ENCODE assay signal across 8 mouse cellular contexts in genomic region chr13:93499973-93500633, GRCm38 (mm10). TPM values are rescaled to one million over a fixed set of nuclear protein-coding genes. Genes with fewer than 3 reads are reported as not detected.
DNase-seq lines count a peak whose midpoint lies in the region; ATAC-seq and TF ChIP-seq lines count a peak whose summit lies in the region.

No protein-coding gene starts in this region.

- peak overlapping the region; percentile 67 for H3K4me2 ChIP-seq in embryonic facial prominence, embryonic 15.5 days (replicated peaks)
- peak overlapping the region; percentile 79 for H3K4me2 ChIP-seq in limb, embryonic 12.5 days

- peak overlapping the region; percentile 99 for H3K4me3 ChIP-seq in megakaryocyte, embryonic 14.5 days (replicated peaks)
- peak overlapping the region; percentile 87 for H3K4me3 ChIP-seq in embryonic facial prominence, embryonic 15.5 days (replicated peaks)
- peak overlapping the region; percentile 99 for H3K4me3 ChIP-seq in limb, embryonic 12.5 days (replicated peaks)
- H3K4me3 ChIP-seq in small intestine, adult 2 months (ENCODE audit: low read depth, low read length), result peak overlapping the region; percentile 84

- H3K27me3 ChIP-seq in megakaryocyte, embryonic 14.5 days (replicated peaks), result no peaks in the 10 kb centered on the region
- no peaks in the 10 kb centered on the region for H3K27me3 ChIP-seq in embryonic facial prominence, embryonic 15.5 days
- no peaks in the 10 kb centered on the region for H3K27me3 ChIP-seq in limb, embryonic 12.5 days
- no peaks in the 10 kb centered on the region for H3K27me3 ChIP-seq in small intestine, adult 2 months (ENCODE audit: control insufficient read depth, insufficient read depth, low read length)

- H3K9me3 ChIP-seq in megakaryocyte, embryonic 14.5 days, result peaks cover 5% of the 10 kb centered on the region; the same call in 1 of the 2 replicates
- H3K9me3 ChIP-seq in embryonic facial prominence, embryonic 15.5 days (replicated peaks), result no peaks in the 10 kb centered on the region
- H3K9me3 ChIP-seq in limb, embryonic 12.5 days, result no peaks in the 10 kb centered on the region

- peaks cover 4% of the 10 kb centered on the region for H3K36me3 ChIP-seq in megakaryocyte, embryonic 14.5 days (replicated peaks; ENCODE audit: low read length)
- no peaks in the 10 kb centered on the region for H3K36me3 ChIP-seq in embryonic facial prominence, embryonic 15.5 days
- H3K36me3 ChIP-seq in limb, embryonic 12.5 days, result peaks cover 2% of the 10 kb centered on the region; the same call in 1 of the 2 replicates
- no peaks in the 10 kb centered on the region for H3K36me3 ChIP-seq in small intestine, adult 2 months (ENCODE audit: control insufficient read depth, insufficient read depth, low read length)

- H3K27ac ChIP-seq in embryonic facial prominence, embryonic 15.5 days (replicated peaks), result peak overlapping the region; percentile 92
- H3K27ac ChIP-seq in limb, embryonic 12.5 days, result peak overlapping the region; percentile 95
- peak overlapping the region; percentile 79 for H3K27ac ChIP-seq in small intestine, adult 2 months (ENCODE audit: insufficient read depth, low read depth, low read length)

- no peak for DNase-seq in layer of hippocampus, postnatal 14 days (ENCODE audit: low spot score in 2 of 2)
- DNase-seq in adrenal gland, adult 2 months, result no peak

- no peak for TF ChIP-seq POLR2A in small intestine, adult 2 months (IDR thresholded peaks at IDR 0.05; ENCODE audit: low read depth, low read length)

- peaks cover 25% of the 10 kb centered on the region for H3K4me1 ChIP-seq in megakaryocyte, embryonic 14.5 days
- peaks cover 7% of the 10 kb centered on the region for H3K4me1 ChIP-seq in embryonic facial prominence, embryonic 15.5 days
- H3K4me1 ChIP-seq in limb, embryonic 12.5 days (replicated peaks), result peaks cover 15% of the 10 kb centered on the region
- 0 out of 2 replicates have a peak, but pooled peaks cover 2% of the 10 kb centered on the region for H3K4me1 ChIP-seq in small intestine, adult 2 months (ENCODE audit: control insufficient read depth, insufficient read depth, insufficient read length, low read length)

- ATAC-seq in megakaryocyte, adult 5-6 weeks (ENCODE audit: poor library complexity, severe bottlenecking), result no peak
- ATAC-seq in embryonic facial prominence, embryonic 15.5 days (ENCODE audit: insufficient number of reproducible peaks, low FRiP score, low TSS enrichment, low read depth), result no peak; the same call in 1 of the 2 replicates
- peak; percentile 44; the same call in 1 of the 2 replicates for ATAC-seq in limb, embryonic 12.5 days (ENCODE audit: insufficient number of reproducible peaks, insufficient read depth, low FRiP score, low TSS enrichment, low read depth)
- ATAC-seq in frontal cortex, adult (ENCODE audit: low TSS enrichment), result no peak; the same call in 1 of the 2 replicates

- peak overlapping the region; percentile 48 for H3K9ac ChIP-seq in embryonic facial prominence, embryonic 15.5 days
- H3K9ac ChIP-seq in limb, embryonic 12.5 days (replicated peaks), result peak overlapping the region; percentile 58

- 10% methylated on average over 12 of the region's 12 CpGs for WGBS in embryonic facial prominence, embryonic 15.5 days
- 10% methylated on average over 12 of the region's 12 CpGs for WGBS in limb, embryonic 12.5 days
- 7% methylated on average over 12 of the region's 12 CpGs for WGBS in small intestine, adult 2 months

- TF ChIP-seq CTCF in small intestine, adult 2 months (IDR thresholded peaks at IDR 0.05; ENCODE audit: extremely low read depth, insufficient read length, insufficient replicate concordance, low read depth, low read length), result no peak

RNA-seq across cellular contexts. Expression of gene Jmy, which starts 0.5 kb away (rescaled TPM):
- 1.5 and 2.3 TPM in 2 replicates for polyA plus RNA-seq in megakaryocyte, embryonic 14.5 days (2012; ENCODE audit: insufficient read depth, low replicate concordance)
- total RNA-seq in megakaryocyte, adult 5-6 weeks (2015), result 4.3 and 7.4 TPM in 2 replicates
- total RNA-seq in megakaryocyte, adult 5-6 weeks (2017), result 3.2 and 4.6 TPM in 2 replicates
- polyA plus RNA-seq in embryonic facial prominence, embryonic 15.5 days (2015; fragmentation: Nextera tagmentation; extraction: Ambion mirVana), result 7.0 and 8.3 TPM in 2 replicates
- 9.0 and 12.5 TPM in 2 replicates for polyA plus RNA-seq in limb, embryonic 12.5 days (2016; fragmentation: Nextera tagmentation; extraction: Ambion mirVana)
- 4.9 and 6.6 TPM in 2 replicates for polyA plus RNA-seq in small intestine, adult 2 months (2012; rRNA removed)
- 10 to 100 TPM; 43.8 to 44.6 TPM for total RNA-seq in layer of hippocampus, postnatal 14 days (2021)
- total RNA-seq in adrenal gland, adult 2 months (2021), result 10 to 100 TPM; 42.7 to 48.6 TPM
- 24.9 and 30.3 TPM in 2 replicates for polyA plus RNA-seq in adrenal gland, adult 2 months (2012; rRNA removed)
